Mouse (Mus musculus): ENCODE measurements around the gene Prkar1b.

- TF ChIP-seq CTCF (IDR thresholded peaks at IDR 0.05; ENCODE audit: extremely low read depth, insufficient read length, insufficient replicate concordance, low read depth, low read length) = peak; percentile 60; the same call in 1 of the 2 replicates
- no peak for TF ChIP-seq POLR2A (IDR thresholded peaks at IDR 0.05; ENCODE audit: low read depth, low read length)
These were observed 153.3 kb downstream of the Prkar1b start for GRCm38 (mm10) chr5:138996322-138997073.

Data from small intestine, adult 2 months (tissue).